Mouse (Mus musculus) layer of hippocampus, adult 18-20 months (tissue): ENCODE results near the gene Eif4h. TPM values are rescaled to one million over a fixed set of nuclear protein-coding genes. Genes with fewer than 3 reads are reported as not detected.
"Not testable (repeated sequence)": the region's sequence is repeated elsewhere in the genome, so short reads cannot be mapped to it uniquely, and the experiment has no call there.

ENCODE experiments used
- DNase-seq, 2 experiments: peaks; one replicate each; pipeline ENCODE4 v3.0.0; 2022; ENCODE audit warnings: low spot score in 2 of 2
- total RNA-seq, 2 experiments: library from RNA; stranded (reverse); gene quantifications; 2 replicates each; pipeline ENCODE4 v1.2.3; 2021

The Eif4h gene
- total RNA-seq, 2 experiments from 2014 or later = 295 to 322 TPM

GRCm38 (mm10) chr5:134650926-134651325 is 11.6 kb upstream of the Eif4h start:
- DNase-seq = peak in 1 of 2 experiments; percentile 48

GRCm38 (mm10) chr5:134648976-134649375 is 9.7 kb upstream of the Eif4h start:
- DNase-seq = not testable (repeated sequence)

GRCm38 (mm10) chr5:134647394-134647793 is 8.1 kb upstream of the Eif4h start:
- DNase-seq = no peak

- DNase-seq = no peak
Measured at GRCm38 (mm10) chr5:134646461-134646860, 7.2 kb upstream of the Eif4h start.

GRCm38 (mm10) chr5:134644643-134645118 is 5.4 kb upstream of the Eif4h start:
- DNase-seq = no peak

- DNase-seq = no peak
Measured at GRCm38 (mm10) chr5:134644121-134644520, 4.8 kb upstream of the Eif4h start.

- no peak for DNase-seq
Measured at GRCm38 (mm10) chr5:134640371-134640770, 1.1 kb upstream of the Eif4h start.

GRCm38 (mm10) chr5:134638461-134639268 is 625 bp downstream of the Eif4h start:
- DNase-seq = no peak

- DNase-seq = no peak
Measured at GRCm38 (mm10) chr5:134637820-134638367, 1.4 kb downstream of the Eif4h start.

GRCm38 (mm10) chr5:134632841-134633240 is 6.4 kb downstream of the Eif4h start:
- no peak for DNase-seq

- DNase-seq = no peak
Measured at GRCm38 (mm10) chr5:134630835-134631234, 8.5 kb downstream of the Eif4h start.

- no peak for DNase-seq
Measured at GRCm38 (mm10) chr5:134629508-134629907, 9.8 kb downstream of the Eif4h start.

GRCm38 (mm10) chr5:134622069-134622468 is 17.2 kb downstream of the Eif4h start:
- DNase-seq = peak; percentile 80 to 90

- DNase-seq = no peak
Measured at GRCm38 (mm10) chr5:134621099-134621640, 18.1 kb downstream of the Eif4h start.

GRCm38 (mm10) chr5:134620457-134620856 is 18.8 kb downstream of the Eif4h start:
- peak in 1 of 2 experiments; percentile 39 for DNase-seq

GRCm38 (mm10) chr5:134617071-134617470 is 22.2 kb downstream of the Eif4h start:
- DNase-seq = peak; percentile 46 to 71

- peak in 1 of 2 experiments; percentile 54 for DNase-seq
Measured at GRCm38 (mm10) chr5:134615780-134616179, 23.5 kb downstream of the Eif4h start.

- no peak for DNase-seq
Measured at GRCm38 (mm10) chr5:134615380-134615779, 23.9 kb downstream of the Eif4h start.

- DNase-seq = no peak
Measured at GRCm38 (mm10) chr5:134614802-134615201, 24.5 kb downstream of the Eif4h start, which contains the start of gene Lat2. Lat2 (minus strand) TSS chr5:134615025.

GRCm38 (mm10) chr5:134614296-134614695 is 25.0 kb downstream of the Eif4h start:
- no peak for DNase-seq

- DNase-seq = no peak
Measured at GRCm38 (mm10) chr5:134613727-134614126, 25.6 kb downstream of the Eif4h start.
